Mouse (Mus musculus): ENCODE data around the gene Ppp1r27.

Gene Ppp1r27

DNA sequence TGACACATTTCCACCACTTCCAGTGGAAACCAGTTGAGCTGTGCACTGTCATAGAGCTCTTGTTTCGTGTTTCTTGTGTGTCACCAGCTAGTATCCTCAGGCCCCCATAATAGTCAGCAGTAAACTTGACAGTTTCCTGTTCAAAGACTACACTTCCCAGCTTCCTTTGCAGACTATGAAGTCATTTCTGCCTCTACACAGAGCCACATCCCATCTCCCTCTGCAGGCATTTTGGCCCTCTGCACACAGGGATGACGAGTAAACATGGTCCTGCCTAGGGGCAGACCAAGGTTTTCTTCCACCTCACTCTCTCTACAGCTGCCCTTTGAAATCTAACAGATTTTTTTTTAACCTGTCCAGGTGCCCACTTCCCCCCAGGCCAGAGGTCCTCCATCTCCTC, 3.5 kb downstream of the Ppp1r27 start:
- in situ Hi-C loops (cut with MboI) = no loop called here

DNA sequence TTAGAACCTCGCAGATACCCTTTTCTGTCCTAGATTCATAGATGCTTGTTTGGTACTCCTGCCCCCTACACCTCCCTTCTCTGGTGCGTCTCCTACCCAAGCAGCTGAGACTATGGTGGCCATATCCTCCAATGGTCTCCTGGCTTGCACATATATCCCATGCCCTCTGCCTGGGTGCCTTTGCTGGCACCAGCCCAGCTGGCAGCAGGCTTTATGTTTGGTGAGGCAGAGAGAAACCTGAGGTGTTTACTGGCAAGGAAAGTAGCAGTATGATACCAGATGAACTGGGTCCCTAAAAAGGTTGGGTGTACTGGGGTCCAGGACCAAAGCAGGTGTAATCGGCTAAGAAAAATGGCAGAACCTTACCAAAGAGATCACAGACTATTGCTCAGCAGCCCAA, 5.0 kb downstream of the Ppp1r27 start:
- in situ Hi-C loops (cut with MboI) = no loop called here

DNA sequence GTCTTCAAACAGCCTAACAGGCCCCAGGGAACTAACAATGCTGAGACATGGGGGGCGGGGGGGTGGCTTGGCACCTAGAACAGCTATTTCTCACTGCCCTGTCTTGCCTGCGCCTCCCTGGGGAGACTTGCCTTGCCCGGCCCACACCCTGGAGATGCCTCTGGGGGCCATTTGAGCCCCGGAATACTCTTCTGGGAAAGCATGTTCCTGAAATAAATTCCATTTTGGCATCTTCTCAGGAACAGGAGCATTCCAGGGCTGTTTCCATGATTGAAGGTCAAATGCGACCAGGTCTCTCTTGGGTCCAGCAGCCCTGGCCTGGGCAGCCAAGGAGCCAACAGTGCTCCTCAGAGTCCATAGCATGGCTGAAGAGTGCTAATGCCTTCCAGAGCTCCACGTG, 8.6 kb downstream of the Ppp1r27 start:
- in situ Hi-C loops (cut with MboI) = no loop called here

DNA sequence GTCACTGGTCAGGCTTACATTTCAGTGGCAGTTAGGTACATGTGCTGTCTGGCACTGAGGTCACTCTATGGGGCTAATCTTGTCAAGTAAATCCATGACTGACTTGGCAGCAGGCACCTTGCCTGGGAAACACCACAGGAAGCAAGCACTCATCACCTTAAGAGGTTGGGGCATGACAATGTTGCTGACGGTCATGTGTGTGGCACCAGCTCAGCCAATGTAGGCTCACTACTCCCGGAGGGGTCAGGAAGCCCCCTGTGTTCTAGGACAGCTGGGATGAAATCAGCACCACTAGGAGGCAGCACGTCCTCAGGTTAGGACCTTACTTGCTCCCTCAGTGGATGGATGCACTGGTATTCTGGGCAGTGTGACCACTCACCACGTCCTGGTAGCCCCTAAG, 9.0 kb downstream of the Ppp1r27 start:
- in situ Hi-C loops (cut with MboI) = no loop called here

DNA sequence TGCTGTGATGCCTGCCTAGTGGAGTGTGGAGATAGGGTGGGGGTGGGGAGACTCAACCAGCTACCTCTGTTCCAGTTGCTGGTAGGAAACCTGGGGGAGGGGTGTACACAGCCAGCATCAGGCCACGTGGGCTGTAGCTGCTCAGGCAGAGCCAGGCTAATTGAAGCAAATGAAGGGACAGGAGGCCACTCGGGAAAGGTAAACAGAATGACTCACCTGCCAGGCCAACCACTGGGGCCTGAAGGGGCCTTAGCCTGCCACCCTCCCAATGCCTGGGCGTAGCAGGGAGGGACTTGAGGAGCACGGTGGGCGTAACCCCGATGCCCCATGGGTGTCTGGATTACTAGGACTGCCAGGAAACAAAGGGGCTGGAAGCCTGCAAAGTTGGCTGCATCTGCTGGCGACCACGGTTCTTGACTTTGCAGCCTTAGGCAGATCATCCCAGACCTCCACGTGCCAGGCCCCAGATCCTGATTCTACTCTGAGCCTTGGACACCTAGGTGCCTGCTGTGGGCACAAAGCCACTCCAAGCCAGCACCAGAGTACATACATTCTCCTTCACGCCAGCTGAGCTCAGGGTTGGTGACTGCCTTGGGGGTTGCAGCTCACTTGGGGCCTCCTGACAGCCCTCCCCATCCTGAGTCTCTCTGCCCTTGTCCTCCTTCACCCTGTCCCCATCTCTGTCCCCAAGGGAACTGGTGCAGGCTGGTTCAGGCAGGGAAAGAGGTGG, 11.5 kb downstream of the Ppp1r27 start:
- in situ Hi-C loops (cut with MboI) = no loop called here

DNA sequence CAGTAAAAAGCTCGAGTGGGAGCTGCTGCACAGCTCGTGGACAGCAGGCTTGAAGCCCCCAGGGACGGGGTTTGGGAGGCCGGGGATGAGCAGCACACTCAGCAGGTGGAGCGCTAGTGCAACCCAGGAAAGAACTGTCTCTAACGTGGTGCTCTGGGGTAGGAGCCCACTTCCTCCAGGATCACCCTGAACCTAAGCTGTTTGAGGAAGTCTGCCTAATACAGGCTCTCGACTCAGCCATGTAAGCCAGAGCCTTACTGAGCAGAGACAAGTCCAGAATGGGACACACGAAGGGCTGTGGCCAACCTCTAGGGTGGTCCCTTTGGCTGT, 12.0 kb downstream of the Ppp1r27 start:
- in situ Hi-C loops (cut with MboI) = no loop called here

DNA sequence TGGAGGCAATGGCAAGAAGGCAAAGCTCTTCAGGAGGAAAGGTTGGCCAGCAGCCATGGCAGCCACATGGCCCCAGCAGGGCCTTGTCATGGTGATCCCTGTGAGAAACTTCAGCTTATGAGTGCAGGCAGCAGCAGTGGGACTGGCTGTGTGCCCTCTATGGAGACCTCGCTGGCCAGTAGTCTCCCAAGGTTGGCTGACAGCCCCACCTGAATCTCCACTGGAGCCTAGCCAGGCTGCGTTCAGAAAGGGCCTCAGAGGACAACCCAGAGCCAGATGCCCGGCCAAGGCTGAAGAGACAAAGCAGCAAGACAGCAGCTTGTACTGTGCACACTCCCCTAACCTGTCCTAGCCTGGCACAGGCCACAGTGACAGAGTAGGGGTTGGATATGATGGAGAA, 12.4 kb downstream of the Ppp1r27 start:
- in situ Hi-C loops (cut with MboI) = no loop called here

DNA sequence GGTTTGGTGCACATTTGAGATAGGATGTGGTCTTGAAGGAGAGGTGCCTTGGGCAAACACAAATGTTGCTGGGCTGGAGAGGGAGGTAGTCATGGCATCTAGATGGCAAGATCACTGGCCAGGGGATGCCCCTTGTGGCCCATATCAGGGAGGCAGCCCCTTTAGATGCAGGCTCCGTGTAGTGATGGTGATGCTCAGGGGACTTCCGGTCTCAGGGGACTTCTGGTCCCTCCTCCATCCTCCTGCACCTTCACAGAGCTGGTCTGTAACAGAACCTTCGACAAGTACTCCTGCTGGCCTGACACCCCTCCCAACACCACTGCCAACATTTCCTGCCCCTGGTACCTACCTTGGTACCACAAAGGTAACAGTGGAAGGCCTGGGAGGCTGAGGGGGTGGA, 15.1 kb downstream of the Ppp1r27 start:
- in situ Hi-C loops (cut with MboI) = no loop called here

DNA sequence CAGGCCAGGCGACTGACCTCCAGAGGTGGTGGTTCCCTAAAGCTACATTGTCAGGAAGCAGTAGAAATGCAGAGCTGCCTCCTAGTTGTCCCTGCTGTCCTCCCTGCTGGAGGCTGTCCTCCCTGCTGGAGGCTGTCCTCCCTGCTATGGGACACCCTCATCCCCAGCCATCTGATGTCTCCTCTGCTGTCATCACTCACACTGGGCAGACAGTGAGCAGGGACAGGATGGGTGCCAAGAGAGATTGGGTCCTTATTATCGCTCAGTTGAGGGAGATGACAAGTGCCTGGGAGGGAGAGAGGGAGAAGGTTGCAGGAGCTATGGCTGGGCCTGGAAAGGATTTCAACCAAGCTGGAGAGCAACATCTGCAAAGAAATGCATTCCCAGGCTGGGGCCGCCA, 15.8 kb downstream of the Ppp1r27 start:
- in situ Hi-C loops (cut with MboI) = no loop called here

DNA sequence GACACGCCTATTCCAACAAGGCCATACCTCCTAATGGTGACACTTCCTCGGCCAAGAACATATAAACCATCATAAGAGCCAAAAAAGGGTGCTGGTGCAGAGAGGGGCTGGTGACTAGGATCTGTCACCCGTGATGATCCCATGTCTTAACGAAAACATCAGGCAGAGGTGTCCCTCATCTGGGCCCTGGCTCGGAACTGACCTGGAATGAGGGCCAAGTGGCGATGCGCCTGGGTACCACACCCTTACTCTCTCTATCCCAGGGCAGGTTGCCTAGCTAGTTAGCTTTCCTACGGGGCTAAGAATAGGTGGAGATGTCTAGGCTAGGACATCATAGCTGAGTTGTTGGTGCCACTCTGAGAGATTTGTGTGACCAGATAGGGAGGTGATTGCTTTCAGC, 16.8 kb downstream of the Ppp1r27 start:
- in situ Hi-C loops (cut with MboI) = no loop called here

DNA sequence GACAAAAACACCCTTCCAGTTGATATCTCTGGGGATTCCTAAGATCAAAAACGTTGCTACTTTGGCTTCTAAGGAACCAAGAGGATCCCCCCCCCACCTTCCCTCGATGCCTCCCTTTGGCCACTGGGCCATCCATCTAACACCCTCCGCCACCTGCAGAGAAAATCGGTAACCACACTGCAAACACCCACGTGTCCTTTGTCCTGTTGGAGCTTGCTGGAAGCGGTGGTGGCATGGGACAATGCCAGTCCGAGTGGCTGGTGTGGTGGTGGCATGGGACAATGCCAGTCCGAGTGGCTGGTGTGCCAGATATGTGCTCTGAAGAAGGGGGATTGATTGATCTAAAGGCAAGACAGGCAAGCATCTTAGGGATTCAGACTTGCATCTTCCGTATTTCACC, 19.3 kb downstream of the Ppp1r27 start:
- in situ Hi-C loops (cut with MboI) = no loop called here

DNA sequence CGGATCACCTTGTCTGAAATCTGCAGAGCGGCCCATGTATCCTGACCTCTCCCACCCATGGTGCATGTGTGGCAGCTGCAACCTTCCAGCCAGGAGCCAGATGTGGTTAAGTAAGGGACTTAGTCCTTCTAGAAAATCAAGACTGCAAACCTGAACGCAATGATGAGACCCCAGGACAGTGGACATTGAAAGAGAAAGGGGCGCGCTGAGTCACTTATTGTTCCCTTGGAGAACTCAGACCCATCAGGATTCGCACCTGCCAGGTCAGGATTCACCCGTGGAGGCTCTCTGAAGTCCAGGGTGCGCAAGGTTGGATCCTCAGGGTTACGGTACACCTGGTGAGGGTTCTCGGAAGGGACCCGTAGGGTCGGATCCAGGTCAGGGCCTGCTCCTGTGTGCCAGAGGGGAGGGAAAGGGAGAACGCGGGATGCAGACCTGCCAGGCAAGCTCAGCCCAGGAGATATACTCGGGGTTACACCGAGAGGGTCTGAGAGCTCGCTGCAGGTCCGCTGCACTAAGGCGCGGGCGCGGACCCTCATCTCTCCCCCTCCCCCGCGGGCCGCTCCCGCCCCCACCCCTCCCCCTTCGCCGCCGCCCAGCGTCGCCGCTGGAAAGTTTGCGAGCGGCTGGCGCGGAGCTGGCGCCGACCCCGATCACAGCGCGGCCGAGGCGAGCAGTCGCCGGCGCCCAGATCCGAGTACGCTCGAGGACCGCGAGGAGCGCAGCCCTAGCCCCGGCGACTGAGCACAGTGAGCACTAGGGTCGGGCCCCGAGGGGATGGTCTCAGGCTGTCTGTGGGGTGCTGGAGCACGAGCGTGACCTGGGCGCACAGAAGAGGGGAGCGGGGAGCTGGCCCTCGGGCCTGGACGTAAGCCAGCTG, 20.6 kb downstream of the Ppp1r27 start, which contains the start of gene Gcgr:
Gcgr (plus strand) TSS at position 615 of the 880 bp plus-strand sequence.
- in situ Hi-C loops (cut with MboI) = no loop called here

DNA sequence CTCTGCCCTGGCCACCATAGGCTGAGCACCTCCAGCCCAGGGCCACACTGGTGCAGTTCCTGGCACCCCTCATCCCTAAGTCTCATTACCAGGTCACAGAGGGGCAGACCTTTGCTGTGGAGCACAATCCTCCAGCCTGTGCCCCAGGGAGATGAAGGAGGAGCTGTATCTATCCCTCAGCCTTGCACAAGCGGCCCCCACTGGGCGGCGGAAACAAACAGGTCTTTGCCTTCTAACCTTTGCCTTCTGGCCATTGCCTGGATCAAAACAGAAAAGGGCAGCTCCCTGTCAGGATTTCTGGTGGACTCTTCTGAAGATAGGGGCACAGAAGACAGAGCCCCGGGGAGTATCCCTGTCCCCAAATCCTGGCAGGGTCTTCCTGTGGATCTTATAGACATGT, 22.0 kb downstream of the Ppp1r27 start:
- in situ Hi-C loops (cut with MboI) = no loop called here

DNA sequence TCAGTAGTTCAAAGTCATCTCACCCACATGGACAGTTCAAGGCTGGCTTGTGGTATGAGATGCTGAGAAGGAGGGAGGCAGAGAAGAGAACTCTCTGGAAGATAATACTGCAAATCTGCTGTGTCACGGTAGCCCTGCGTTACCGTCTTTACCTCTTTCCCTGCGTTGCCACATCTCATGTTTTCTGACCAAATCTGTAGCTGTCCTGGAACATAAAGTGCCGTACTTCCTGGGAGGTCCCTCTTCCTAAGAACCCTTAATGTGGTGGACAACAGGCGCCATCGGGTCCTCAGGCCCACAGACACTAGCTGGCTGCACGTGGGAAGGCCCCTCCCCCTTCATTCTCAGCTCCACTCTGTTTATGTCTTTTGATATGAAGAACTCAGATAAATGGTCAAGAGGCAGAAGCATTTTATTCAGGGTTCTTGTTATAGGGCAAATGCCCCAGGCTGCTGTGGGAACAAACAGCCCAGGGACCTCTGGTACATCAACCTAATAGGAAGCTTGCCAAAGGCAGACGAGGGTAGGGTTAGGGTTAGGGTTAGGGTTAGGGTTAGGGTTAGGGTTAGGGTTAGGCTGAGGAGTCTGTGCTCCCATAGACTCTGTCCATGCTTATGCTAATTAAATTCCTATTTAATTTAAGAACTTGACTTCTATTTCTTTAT, 23.1 kb downstream of the Ppp1r27 start:
- in situ Hi-C loops (cut with MboI) = no loop called here

DNA sequence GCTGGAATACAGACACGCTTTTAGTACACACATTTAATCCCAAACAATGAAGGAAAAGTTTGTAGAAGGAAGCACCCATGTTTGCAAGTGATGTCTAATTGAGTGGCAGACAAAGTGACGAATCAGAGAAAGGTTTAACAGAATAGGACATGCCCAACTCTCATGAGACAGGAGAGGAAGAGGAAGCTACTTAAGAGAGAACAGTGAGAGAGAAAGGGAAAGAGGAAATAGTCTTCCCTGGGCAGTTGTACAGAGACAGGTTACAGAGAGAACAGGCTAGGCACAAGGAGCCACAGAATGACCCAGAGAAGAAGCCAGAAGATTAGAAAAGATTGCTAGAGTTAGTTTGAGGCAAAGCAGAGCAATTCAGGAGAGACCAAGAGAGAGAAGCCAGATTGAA, 25.0 kb downstream of the Ppp1r27 start:
- in situ Hi-C loops (cut with MboI) = no loop called here

DNA sequence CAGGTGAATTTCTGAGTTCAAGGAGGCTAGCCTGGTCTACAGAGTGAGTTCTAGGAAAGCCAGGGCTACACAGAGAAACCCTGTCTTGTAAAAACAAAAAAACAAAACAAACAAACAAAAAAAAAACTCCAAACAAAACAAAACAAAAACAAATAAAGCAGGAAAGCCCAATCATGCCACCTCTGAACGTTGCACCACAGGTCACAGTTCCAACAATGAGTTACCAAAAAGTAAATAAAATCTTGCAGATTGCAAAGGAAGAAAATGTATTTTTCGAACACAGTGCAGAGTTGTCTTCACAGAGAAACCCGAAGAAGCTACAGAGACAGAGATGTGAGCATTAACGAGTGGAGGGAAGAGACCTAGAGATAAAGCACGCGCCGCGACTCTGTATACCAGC, 28.4 kb downstream of the Ppp1r27 start:
- in situ Hi-C loops (cut with MboI) = no loop called here

DNA sequence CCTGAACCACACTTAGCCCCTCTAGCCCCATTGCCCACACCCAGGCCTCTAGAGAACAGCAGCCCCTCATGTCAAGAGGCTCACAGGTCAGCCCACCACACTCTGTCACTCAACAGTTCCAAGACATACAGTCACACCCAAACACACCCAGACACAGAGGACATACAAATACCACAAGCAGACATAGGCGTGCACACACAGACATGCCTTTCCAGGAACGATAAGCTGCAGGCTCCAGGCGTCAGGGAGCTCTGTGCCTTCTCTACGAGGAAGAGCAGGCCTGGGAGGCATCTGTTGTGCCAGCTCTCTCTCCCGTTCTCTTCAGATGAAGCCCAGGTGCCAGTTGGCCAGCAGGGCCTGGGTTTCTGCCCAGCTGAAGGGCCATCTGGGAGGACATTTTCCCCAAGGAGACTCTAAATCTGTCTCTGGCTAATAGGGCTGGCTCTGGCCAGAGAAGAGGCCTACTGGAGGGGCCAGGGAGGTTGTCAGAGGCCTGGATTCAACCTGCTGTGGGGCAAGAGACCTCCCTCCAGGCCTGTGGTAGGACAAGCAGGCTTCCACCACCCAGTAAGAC, 29.9 kb downstream of the Ppp1r27 start:
- in situ Hi-C loops (cut with MboI) = no loop called here

DNA sequence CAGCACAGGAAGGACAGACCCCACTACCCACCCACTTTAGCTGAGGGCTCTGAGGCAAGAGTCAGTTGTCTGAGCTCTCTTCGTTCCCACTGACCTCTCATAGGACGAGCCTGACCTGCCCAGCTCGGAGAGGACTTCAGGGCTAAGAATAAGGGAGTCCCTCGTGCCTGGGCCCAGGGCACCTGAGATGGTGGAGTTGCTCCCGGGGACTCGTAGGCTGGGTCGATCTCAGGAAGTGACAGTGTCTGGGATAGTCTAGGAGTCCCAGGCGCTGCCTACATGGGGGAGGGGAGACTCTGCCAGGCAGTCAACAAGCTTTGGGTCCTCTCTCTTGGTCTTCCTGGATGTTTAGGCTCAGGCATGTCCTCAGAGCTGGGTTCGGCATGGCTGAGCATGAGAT, 30.4 kb downstream of the Ppp1r27 start:
- in situ Hi-C loops (cut with MboI) = no loop called here

DNA sequence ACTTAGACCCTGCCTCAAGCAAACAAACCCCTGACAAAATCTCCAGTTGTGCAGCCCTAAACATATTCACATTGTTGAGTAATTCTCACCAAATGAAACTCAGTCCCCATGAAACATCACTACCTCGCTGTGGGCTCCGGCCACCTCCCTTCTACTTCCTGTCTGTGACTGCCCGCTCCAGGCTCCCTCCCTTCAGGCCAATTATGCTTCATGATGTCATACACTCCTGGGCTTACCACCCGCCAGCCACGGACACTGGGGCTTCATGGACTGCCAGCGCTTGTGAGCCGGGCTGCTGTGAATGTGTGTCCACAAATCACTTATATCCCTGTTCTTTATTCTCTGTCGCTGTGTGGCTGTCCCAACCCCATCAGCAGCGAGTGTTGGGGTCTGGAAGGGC, 31.2 kb downstream of the Ppp1r27 start:
- in situ Hi-C loops (cut with MboI) = no loop called here

DNA sequence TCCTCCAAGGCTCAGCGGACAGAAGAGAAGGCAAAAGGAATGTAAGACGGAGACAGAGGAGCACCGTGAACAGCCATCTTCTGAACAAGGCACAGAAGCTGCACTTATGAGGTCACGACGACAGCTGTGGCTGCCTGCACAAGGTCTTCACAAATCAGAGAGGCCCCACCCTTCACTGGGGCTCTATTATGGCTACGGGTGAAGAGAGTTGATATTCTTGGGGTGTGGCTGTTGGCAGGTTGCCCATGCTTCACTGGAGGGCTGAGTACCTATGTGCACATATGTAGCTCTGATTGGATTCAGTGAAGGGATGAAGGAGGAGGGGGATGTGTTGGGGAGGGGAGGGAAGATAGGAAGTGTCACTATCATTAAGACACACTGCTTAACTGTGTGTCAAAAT, 32.4 kb downstream of the Ppp1r27 start:
- in situ Hi-C loops (cut with MboI) = no loop called here

DNA sequence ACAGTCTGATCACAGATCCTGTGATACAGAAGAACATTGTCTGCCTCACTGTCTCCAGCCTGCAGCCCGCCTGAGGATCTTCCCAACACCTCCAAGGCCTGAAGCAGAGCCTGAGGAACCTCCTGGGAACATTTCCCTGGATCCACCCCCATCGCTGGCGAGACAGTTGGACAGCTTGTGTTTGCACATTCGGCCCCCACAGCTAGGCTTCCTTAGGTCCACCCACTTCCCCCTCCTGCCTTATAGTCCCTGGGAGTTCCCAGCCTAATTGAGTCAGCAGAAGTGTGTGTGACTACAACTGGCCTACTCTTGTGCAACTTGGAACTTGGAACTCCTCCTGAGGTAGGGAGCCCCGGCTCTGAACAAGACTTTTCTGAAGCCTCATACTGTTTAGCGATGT, 32.9 kb downstream of the Ppp1r27 start:
- in situ Hi-C loops (cut with MboI) = no loop called here

DNA sequence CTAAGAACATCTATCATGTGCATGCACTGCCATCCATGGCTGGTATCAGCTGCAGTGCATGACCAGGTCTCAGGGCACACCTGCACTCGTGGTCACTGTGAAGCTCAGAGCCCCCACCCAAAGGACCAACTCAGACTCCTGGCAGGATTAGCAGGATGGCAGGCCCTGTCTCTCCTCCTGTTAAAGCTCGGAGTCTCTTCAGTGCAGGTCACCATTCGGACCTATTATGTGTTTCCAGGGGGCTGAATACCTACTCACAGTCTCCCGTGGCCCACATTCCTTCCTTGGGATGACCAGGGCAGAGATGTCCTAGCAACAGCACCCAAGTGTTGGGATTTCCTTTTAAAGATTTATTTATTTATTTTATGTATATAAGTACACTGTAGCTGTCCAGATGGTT, 33.8 kb downstream of the Ppp1r27 start:
- in situ Hi-C loops (cut with MboI) = no loop called here

DNA sequence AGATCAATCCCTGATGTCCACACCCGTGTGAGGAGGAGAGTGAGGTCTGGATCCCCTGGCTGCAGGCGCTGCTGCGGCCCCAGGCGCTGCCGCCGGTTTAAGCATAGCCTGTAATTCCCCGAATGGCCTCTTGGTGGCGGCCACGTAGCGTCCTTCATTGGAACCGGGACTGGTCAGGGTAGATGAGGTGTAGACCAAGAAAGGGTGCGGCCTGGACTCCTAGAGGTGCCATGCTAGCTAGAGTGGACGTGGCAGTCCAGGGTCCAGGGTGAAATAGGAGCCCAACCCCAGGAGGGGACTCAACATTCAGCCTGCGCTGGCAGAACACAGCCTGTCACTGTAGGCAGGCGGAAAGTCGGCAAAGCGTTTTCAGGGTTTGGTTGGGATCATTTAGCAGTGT, 35.3 kb downstream of the Ppp1r27 start:
- in situ Hi-C loops (cut with MboI) = no loop called here

Data from mature B cell (primary cell).